Mouse (Mus musculus): Measurements from ENCODE around the gene Hacd2. TPM values are rescaled to one million over a fixed set of nuclear protein-coding genes. Genes with fewer than 3 reads are reported as not detected.

The Hacd2 gene
- polyA plus RNA-seq, 1 experiment from 2014 or later: 60.8 TPM

- DNase-seq (ENCODE audit: low spot score) (no peak), ATAC-seq (no peak)
- TF ChIP-seq CTCF (IDR thresholded peaks at IDR 0.05) (no peak), EP300 (IDR thresholded peaks at IDR 0.05) (no peak)
- no peaks in the 10 kb centered on the region for H3K36me3 ChIP-seq (ENCODE audit: insufficient read depth, low read length)
- WGBS: 25% methylated on average over 9 of the region's 10 CpGs
- H3K4me2 ChIP-seq (replicated peaks; ENCODE audit: low read depth, low read length): no peak overlapping the region
- no peak overlapping the region for H3K4me3 ChIP-seq (ENCODE audit: low read depth, low read length)
- H3K27ac ChIP-seq (ENCODE audit: low read length): no peak overlapping the region
- 0 out of 2 replicates have a peak, but pooled peaks cover 3% of the 10 kb centered on the region for H3K4me1 ChIP-seq (ENCODE audit: insufficient read depth, low read depth, low read length)
- H3K27me3 ChIP-seq (replicated peaks; ENCODE audit: insufficient read depth, low read length): no peaks in the 10 kb centered on the region
- H3K9me3 ChIP-seq (ENCODE audit: low read length): no peaks in the 10 kb centered on the region
- H3K9ac ChIP-seq (replicated peaks; ENCODE audit: low read depth): no peak overlapping the region
These were observed 21.2 kb upstream of the Hacd2 start for GRCm38 (mm10) chr16:35000923-35001560.

- no peaks in the 10 kb centered on the region for H3K9me3 ChIP-seq (ENCODE audit: low read length)
- H3K27ac ChIP-seq (ENCODE audit: low read length): no peak overlapping the region
- WGBS: 69% methylated on average over 5 of the region's 5 CpGs
- no peaks in the 10 kb centered on the region for H3K36me3 ChIP-seq (ENCODE audit: insufficient read depth, low read length)
- H3K4me1 ChIP-seq (ENCODE audit: insufficient read depth, low read depth, low read length): no peaks in the 10 kb centered on the region
- no peak for ATAC-seq
- no peaks in the 10 kb centered on the region for H3K27me3 ChIP-seq (replicated peaks; ENCODE audit: insufficient read depth, low read length)
- H3K4me2 ChIP-seq (replicated peaks; ENCODE audit: low read depth, low read length): no peak overlapping the region
- TF ChIP-seq EP300 (IDR thresholded peaks at IDR 0.05): no peak
- no peak for TF ChIP-seq CTCF (IDR thresholded peaks at IDR 0.05)
- H3K4me3 ChIP-seq (ENCODE audit: low read depth, low read length): no peak overlapping the region
- DNase-seq (ENCODE audit: low spot score): no peak
- H3K9ac ChIP-seq (replicated peaks; ENCODE audit: low read depth): no peak overlapping the region
These were observed 17.9 kb upstream of the Hacd2 start for GRCm38 (mm10) chr16:35004356-35004755.

- TF ChIP-seq CTCF (IDR thresholded peaks at IDR 0.05) (no peak), EP300 (IDR thresholded peaks at IDR 0.05) (no peak)
- no peak overlapping the region for H3K4me2 ChIP-seq (replicated peaks; ENCODE audit: low read depth, low read length)
- no peaks in the 10 kb centered on the region for H3K36me3 ChIP-seq (ENCODE audit: insufficient read depth, low read length)
- no peak overlapping the region for H3K9ac ChIP-seq (replicated peaks; ENCODE audit: low read depth)
- H3K4me1 ChIP-seq (ENCODE audit: insufficient read depth, low read depth, low read length): no peaks in the 10 kb centered on the region
- 68% methylated on average over 2 of the region's 2 CpGs for WGBS
- H3K27me3 ChIP-seq (replicated peaks; ENCODE audit: insufficient read depth, low read length): no peaks in the 10 kb centered on the region
- ATAC-seq: no peak
- no peak overlapping the region for H3K27ac ChIP-seq (ENCODE audit: low read length)
- H3K4me3 ChIP-seq (ENCODE audit: low read depth, low read length): no peak overlapping the region
- H3K9me3 ChIP-seq (ENCODE audit: low read length): no peaks in the 10 kb centered on the region
- no peak for DNase-seq (ENCODE audit: low spot score)
These were observed 17.5 kb upstream of the Hacd2 start for GRCm38 (mm10) chr16:35004756-35005155.

GRCm38 (mm10) chr16:35006251-35006650, 16.0 kb upstream of the Hacd2 start:
- Histone ChIP-seq H3K4me1 (ENCODE audit: insufficient read depth, low read depth, low read length) (no peaks in the 10 kb centered on the region), H3K27ac (ENCODE audit: low read length) (no peak overlapping the region), H3K36me3 (ENCODE audit: insufficient read depth, low read length) (no peaks in the 10 kb centered on the region), H3K9me3 (ENCODE audit: low read length) (no peaks in the 10 kb centered on the region), H3K4me2 (replicated peaks; ENCODE audit: low read depth, low read length) (no peak overlapping the region), H3K27me3 (replicated peaks; ENCODE audit: insufficient read depth, low read length) (no peaks in the 10 kb centered on the region), H3K4me3 (ENCODE audit: low read depth, low read length) (no peak overlapping the region), H3K9ac (replicated peaks; ENCODE audit: low read depth) (no peak overlapping the region)
- no peak for TF ChIP-seq CTCF (IDR thresholded peaks at IDR 0.05)
- TF ChIP-seq EP300 (IDR thresholded peaks at IDR 0.05): no peak
- 75% methylated on average over 5 of the region's 5 CpGs for WGBS
- DNase-seq (ENCODE audit: low spot score): no peak
- no peak for ATAC-seq

- no peak overlapping the region for H3K27ac ChIP-seq (ENCODE audit: low read length)
- no peak overlapping the region for H3K4me2 ChIP-seq (replicated peaks; ENCODE audit: low read depth, low read length)
- DNase-seq (ENCODE audit: low spot score): no peak
- no peak overlapping the region for H3K4me3 ChIP-seq (ENCODE audit: low read depth, low read length)
- TF ChIP-seq CTCF (IDR thresholded peaks at IDR 0.05) (no peak), EP300 (IDR thresholded peaks at IDR 0.05) (no peak)
- no peaks in the 10 kb centered on the region for H3K36me3 ChIP-seq (ENCODE audit: insufficient read depth, low read length)
- ATAC-seq: no peak
- H3K4me1 ChIP-seq (ENCODE audit: insufficient read depth, low read depth, low read length): no peaks in the 10 kb centered on the region
- no peaks in the 10 kb centered on the region for H3K9me3 ChIP-seq (ENCODE audit: low read length)
- H3K9ac ChIP-seq (replicated peaks; ENCODE audit: low read depth): no peak overlapping the region
- no peaks in the 10 kb centered on the region for H3K27me3 ChIP-seq (replicated peaks; ENCODE audit: insufficient read depth, low read length)
- WGBS: 25% methylated on average over 1 of the region's 1 CpGs
These were observed 14.9 kb upstream of the Hacd2 start for GRCm38 (mm10) chr16:35007361-35007760.

- Histone ChIP-seq H3K4me2 (replicated peaks; ENCODE audit: low read depth, low read length) (no peak overlapping the region), H3K27me3 (replicated peaks; ENCODE audit: insufficient read depth, low read length) (no peaks in the 10 kb centered on the region), H3K4me3 (ENCODE audit: low read depth, low read length) (no peak overlapping the region), H3K36me3 (ENCODE audit: insufficient read depth, low read length) (no peaks in the 10 kb centered on the region), H3K9ac (replicated peaks; ENCODE audit: low read depth) (no peak overlapping the region), H3K9me3 (ENCODE audit: low read length) (no peaks in the 10 kb centered on the region), H3K4me1 (ENCODE audit: insufficient read depth, low read depth, low read length) (no peaks in the 10 kb centered on the region), H3K27ac (ENCODE audit: low read length) (no peak overlapping the region)
- DNase-seq (ENCODE audit: low spot score): peak; percentile 35
- TF ChIP-seq CTCF (IDR thresholded peaks at IDR 0.05): no peak
- TF ChIP-seq EP300 (IDR thresholded peaks at IDR 0.05): no peak
- peak; percentile 53 for ATAC-seq
These were observed 13.8 kb upstream of the Hacd2 start for GRCm38 (mm10) chr16:35008447-35008846.

GRCm38 (mm10) chr16:35013501-35013900, 8.7 kb upstream of the Hacd2 start:
- Histone ChIP-seq H3K9ac (replicated peaks; ENCODE audit: low read depth) (no peak overlapping the region), H3K4me1 (ENCODE audit: insufficient read depth, low read depth, low read length) (no peaks in the 10 kb centered on the region), H3K4me3 (ENCODE audit: low read depth, low read length) (no peak overlapping the region), H3K27me3 (replicated peaks; ENCODE audit: insufficient read depth, low read length) (no peaks in the 10 kb centered on the region), H3K27ac (ENCODE audit: low read length) (no peak overlapping the region), H3K4me2 (replicated peaks; ENCODE audit: low read depth, low read length) (no peak overlapping the region), H3K36me3 (ENCODE audit: insufficient read depth, low read length) (no peaks in the 10 kb centered on the region), H3K9me3 (ENCODE audit: low read length) (no peaks in the 10 kb centered on the region)
- no peak for TF ChIP-seq EP300 (IDR thresholded peaks at IDR 0.05)
- no peak for TF ChIP-seq CTCF (IDR thresholded peaks at IDR 0.05)
- 82% methylated on average over 2 of the region's 2 CpGs for WGBS
- DNase-seq (ENCODE audit: low spot score): no peak
- ATAC-seq: no peak
